Comparison of ENCODE assay signal across 9 mouse cellular contexts in the genomic region with DNA sequence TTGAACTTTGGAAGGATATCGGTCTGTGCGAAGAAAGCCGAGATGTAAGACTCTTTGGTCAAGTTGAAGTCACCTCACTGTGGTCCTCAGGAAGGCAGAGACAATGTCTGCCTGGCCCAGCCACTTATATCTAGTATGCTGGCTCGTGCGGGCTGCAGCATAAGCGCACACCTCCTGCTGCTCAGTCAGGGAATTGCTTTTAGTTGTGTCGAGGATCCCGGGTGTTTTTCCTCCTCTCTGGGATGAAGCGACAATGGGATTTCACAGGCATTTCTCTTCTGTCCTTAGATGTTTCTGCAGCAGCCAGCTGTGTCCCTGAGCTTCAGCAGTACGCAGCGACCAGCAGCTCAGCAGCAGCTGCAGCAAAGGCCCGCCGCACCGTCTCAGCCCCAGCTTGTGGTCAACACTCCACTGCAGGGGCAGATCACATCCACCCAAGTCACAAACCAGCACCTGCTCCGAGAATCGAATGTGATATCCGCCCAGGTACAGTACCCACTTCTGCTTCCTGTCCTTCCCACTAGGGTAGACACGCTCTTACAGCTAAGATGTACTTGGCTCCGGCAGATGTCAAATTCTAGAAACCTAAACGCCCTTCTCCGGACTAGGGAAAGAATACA. TPM values are rescaled to one million over a fixed set of nuclear protein-coding genes. Genes with fewer than 3 reads are reported as not detected.
DNase-seq lines count a peak whose midpoint lies in the region; ATAC-seq and TF ChIP-seq lines count a peak whose summit lies in the region.
"Had no signal": no experiment of that assay in that cellular context is flagged by ENCODE, and none has a peak within 500 bp of the region (broad histone marks: within the 10 kb centered on the region; RNA-seq: fewer than 3 reads in every experiment).

No protein-coding gene starts in this region.

- TF ChIP-seq EP300 in CH12.LX (IDR thresholded peaks at IDR 0.05; ENCODE audit: low read length): no peak
- no peak for TF ChIP-seq EP300 in ES-Bruce4 (IDR thresholded peaks at IDR 0.05; ENCODE audit: insufficient read depth, low read depth, low read length)

- no peak overlapping the region for H3K4me2 ChIP-seq in CH12.LX (ENCODE audit: insufficient read depth, low read depth, poor library complexity, severe bottlenecking)
- no peak overlapping the region for H3K4me2 ChIP-seq in midbrain, embryonic 14.5 days (ENCODE audit: low read length)
- no peak overlapping the region for H3K4me2 ChIP-seq in liver, embryonic 12.5 days
- H3K4me2 ChIP-seq: heart, embryonic 15.5 days had no signal

- dilution Hi-C loops in CH12.LX (cut with MboI; ENCODE audit: extremely low pct_ligation_motif_present, extremely low pct_unique_long_range_greater_than_20kb, low sequenced_read_pairs): no loop called here

- H3K4me3 ChIP-seq in CH12.LX (replicated peaks in 1 of 3; ENCODE audit: low read depth in 2 of 3, low read length in 2 of 3, poor library complexity in 1 of 3) (no peak overlapping the region), ES-Bruce4 (ENCODE audit: low read depth, low read length) (peak overlapping the region; percentile 25)
- H3K4me3 ChIP-seq in midbrain, embryonic 14.5 days (replicated peaks; ENCODE audit: low read depth, low read length): no peak overlapping the region
- H3K4me3 ChIP-seq in liver, embryonic 12.5 days: no peak overlapping the region
- H3K4me3 ChIP-seq: heart, embryonic 15.5 days had no signal

- H3K27me3 ChIP-seq in CH12.LX (replicated peaks) (no peaks in the 10 kb centered on the region), ES-Bruce4 (ENCODE audit: control insufficient read depth, insufficient read depth, low read length, poor library complexity, severe bottlenecking) (no peaks in the 10 kb centered on the region)
- H3K27me3 ChIP-seq in midbrain, embryonic 14.5 days (ENCODE audit: control insufficient read depth, insufficient read depth, low read length): no peaks in the 10 kb centered on the region
- peaks cover 26% of the 10 kb centered on the region for H3K27me3 ChIP-seq in liver, embryonic 12.5 days (replicated peaks)
- H3K27me3 ChIP-seq: heart, embryonic 15.5 days had no signal

- WGBS in midbrain, embryonic 14.5 days: 61% methylated on average over 21 of the region's 21 CpGs
- 50% methylated on average over 21 of the region's 21 CpGs for WGBS in liver, embryonic 12.5 days (ENCODE audit: insufficient replicate concordance)

- H3K9ac ChIP-seq in CH12.LX (ENCODE audit: insufficient read depth, low read depth): no peak overlapping the region
- no peak overlapping the region for H3K9ac ChIP-seq in ES-Bruce4 (ENCODE audit: low read depth, poor library complexity, severe bottlenecking)
- H3K9ac ChIP-seq in midbrain, embryonic 14.5 days (replicated peaks; ENCODE audit: low read length): no peak overlapping the region
- no peak overlapping the region for H3K9ac ChIP-seq in liver, embryonic 12.5 days
- H3K9ac ChIP-seq: heart, embryonic 15.5 days had no signal

- H3K27ac ChIP-seq in CH12.LX (ENCODE audit: insufficient read depth, low read depth) (no peak overlapping the region), ES-Bruce4 (ENCODE audit: insufficient read depth, low read length) (no peak overlapping the region)
- H3K27ac ChIP-seq in midbrain, embryonic 14.5 days (replicated peaks; ENCODE audit: low read depth, low read length): no peak overlapping the region
- H3K27ac ChIP-seq in liver, embryonic 12.5 days: no peak overlapping the region
- H3K27ac ChIP-seq: heart, embryonic 15.5 days had no signal

- TF ChIP-seq POLR2A in CH12.LX (IDR thresholded peaks at IDR 0.05; ENCODE audit: low read depth, low read length) (no peak), ES-Bruce4 (IDR thresholded peaks at IDR 0.05; ENCODE audit: insufficient read depth, low read length) (no peak)

- peak; percentile 42 for DNase-seq in kidney, postnatal 10 days
- no peak for DNase-seq in kidney, adult 9 months
- no peak for DNase-seq in CH12.LX (ENCODE audit: extremely low read depth)
- peak; percentile 64 for DNase-seq in midbrain, embryonic 14.5 days
- no peak for DNase-seq in adrenal gland, postnatal 10 days
- DNase-seq in yolk sac, embryonic 10.5 days (ENCODE audit: low spot score): no peak

- H3K36me3 ChIP-seq in CH12.LX (replicated peaks in 1 of 2; ENCODE audit: control insufficient read depth in 1 of 2, insufficient read depth in 1 of 2, low read length in 1 of 2): no peaks in the 10 kb centered on the region
- no peaks in the 10 kb centered on the region for H3K36me3 ChIP-seq in ES-Bruce4 (ENCODE audit: control insufficient read depth, insufficient read depth, low read length, poor library complexity, severe bottlenecking)
- no peaks in the 10 kb centered on the region for H3K36me3 ChIP-seq in midbrain, embryonic 14.5 days (ENCODE audit: control insufficient read depth, insufficient read depth, low read length)
- no peaks in the 10 kb centered on the region for H3K36me3 ChIP-seq in liver, embryonic 12.5 days
- H3K36me3 ChIP-seq: heart, embryonic 15.5 days had no signal

- no peaks in the 10 kb centered on the region; the same call in 1 of the 2 replicates for H3K79me2 ChIP-seq in CH12.LX (replicated peaks; ENCODE audit: control insufficient read depth, extremely low read depth, insufficient read depth, poor library complexity, severe bottlenecking)

- H3K4me1 ChIP-seq in CH12.LX (ENCODE audit: control insufficient read depth in 1 of 2, insufficient read depth in 2 of 2) (peaks cover 0 to 10% of the 10 kb centered on the region in 2 experiments; a peak in 2 of 4 replicates), ES-Bruce4 (ENCODE audit: control insufficient read depth, insufficient read depth, low read length) (peaks cover 2% of the 10 kb centered on the region)
- no peaks in the 10 kb centered on the region for H3K4me1 ChIP-seq in midbrain, embryonic 14.5 days (ENCODE audit: control insufficient read depth, insufficient read depth, low read length)
- H3K4me1 ChIP-seq in liver, embryonic 12.5 days: no peaks in the 10 kb centered on the region

- TF ChIP-seq CTCF in CH12.LX (conservative IDR thresholded peaks at IDR 0.05 in 1 of 2, IDR thresholded peaks at IDR 0.05 in 1 of 2; ENCODE audit: low read depth in 2 of 2, low read length in 2 of 2) (peak in 1 of 2 experiments; percentile 27; a peak in 1 of 4 replicates), ES-Bruce4 (IDR thresholded peaks at IDR 0.05; ENCODE audit: low read depth, low read length) (peak; percentile 41)

- peak; percentile 1 for TF ChIP-seq RAD21 in CH12.LX (IDR thresholded peaks at IDR 0.05; ENCODE audit: low read depth, low read length)

- ATAC-seq in midbrain, embryonic 14.5 days (ENCODE audit: low FRiP score, low TSS enrichment): no peak
- ATAC-seq in liver, embryonic 12.5 days: no peak

- no peaks in the 10 kb centered on the region for H3K9me3 ChIP-seq in CH12.LX (replicated peaks; ENCODE audit: low read length)
- H3K9me3 ChIP-seq in ES-Bruce4 (replicated peaks; ENCODE audit: control insufficient read depth, insufficient read depth, low read length, poor library complexity, severe bottlenecking): no peaks in the 10 kb centered on the region
- H3K9me3 ChIP-seq in midbrain, embryonic 14.5 days (ENCODE audit: control insufficient read depth, low read length): no peaks in the 10 kb centered on the region
- no peaks in the 10 kb centered on the region for H3K9me3 ChIP-seq in liver, embryonic 12.5 days (replicated peaks)
- H3K9me3 ChIP-seq: heart, embryonic 15.5 days had no signal

- in situ Hi-C loops in CH12.LX (cut with MboI; ENCODE audit: low pct_ligation_motif_present, low pct_unique_long_range_greater_than_20kb, low sequenced_read_pairs): loop anchor here (10.0 kb wide), 1 partner anchor 340 kb away; no protein-coding TSS in a partner anchor

TF ChIP-seq in CH12.LX, 34 proteins besides CTCF, POLR2A, EP300 and RAD21:
- TF ChIP-seq POLR2AphosphoS2 (IDR thresholded peaks at IDR 0.05; ENCODE audit: low read depth, low read length) (no peak), IRF4 (IDR thresholded peaks at IDR 0.05; ENCODE audit: low read depth, low read length) (no peak), SMC3 (IDR thresholded peaks at IDR 0.05; ENCODE audit: low read depth, low read length) (peak; percentile 29)

RNA-seq across cellular contexts. Expression of a gene that starts 22.6 kb away (rescaled TPM):
- 1,766 and 2,121 TPM in 2 replicates for total RNA-seq in CH12.LX (2012; rRNA removed)
- 1,044 and 1,145 TPM in 2 replicates for total RNA-seq in CH12.LX (2014; rRNA removed)
- polyA plus RNA-seq in CH12.LX (2012; ENCODE audit: insufficient read length, low read depth): 795 and 949 TPM in 2 replicates
- polyA plus RNA-seq in ES-Bruce4 (2011; ENCODE audit: insufficient read depth, insufficient read length, low read depth, missing spikeins): 2,420 and 2,624 TPM in 2 replicates
- 449 and 521 TPM in 2 replicates for polyA plus RNA-seq in midbrain, embryonic 14.5 days (2014; fragmentation: Nextera tagmentation; extraction: Ambion mirVana)
- total RNA-seq in adrenal gland, postnatal 10 days (2021): 100 to 1,000 TPM; 867 to 928 TPM
- 511 and 538 TPM in 2 replicates for polyA plus RNA-seq in liver, embryonic 12.5 days (2016; fragmentation: Nextera tagmentation; extraction: Ambion mirVana)

Comparison
In these comparisons a context has a peak if more than half of its experiments do, and no peak if none do; other contexts are left out.
1. DNase-seq: peak in kidney, postnatal 10 days (single experiment) and midbrain, embryonic 14.5 days (single experiment); none in kidney, adult 9 months (single experiment), CH12.LX (single experiment), adrenal gland, postnatal 10 days (single experiment) and yolk sac, embryonic 10.5 days (single experiment).